Mouse (Mus musculus): ENCODE results near the gene Lgals2. TPM values are rescaled to one million over a fixed set of nuclear protein-coding genes. Genes with fewer than 3 reads are reported as not detected.

The Lgals2 gene
- polyA plus RNA-seq, 1 experiment, result 0.32 TPM

- Histone ChIP-seq H3K36me3 (ENCODE audit: control insufficient read depth, insufficient read depth, low read length) (no peaks in the 10 kb centered on the region), H3K27ac (ENCODE audit: insufficient read depth, low read length) (no peak overlapping the region), H3K27me3 (ENCODE audit: control insufficient read depth, insufficient read depth, low read length) (no peaks in the 10 kb centered on the region), H3K4me1 (ENCODE audit: control insufficient read depth, insufficient read depth, insufficient read length) (no peaks in the 10 kb centered on the region), H3K4me3 (ENCODE audit: extremely low read depth, insufficient read depth, insufficient read length) (no peak overlapping the region)
- 89% methylated on average over 2 of the region's 2 CpGs for WGBS
- DNase-seq (ENCODE audit: low read depth in 1 of 2, low spot score in 2 of 2), result no peak
- TF ChIP-seq CTCF (IDR thresholded peaks at IDR 0.05; ENCODE audit: extremely low read depth, insufficient read depth, insufficient read length, insufficient replicate concordance) (no peak), POLR2A (IDR thresholded peaks at IDR 0.05; ENCODE audit: low read depth, low read length) (no peak)
These were observed 46.3 kb downstream of the Lgals2 start for GRCm38 (mm10) chr15:78808980-78809379.

GRCm38 (mm10) chr15:78807141-78807540, 48.2 kb downstream of the Lgals2 start:
- Histone ChIP-seq H3K27me3 (ENCODE audit: control insufficient read depth, insufficient read depth, low read length) (peaks cover 8% of the 10 kb centered on the region; the same call in 1 of the 2 replicates), H3K4me1 (ENCODE audit: control insufficient read depth, insufficient read depth, insufficient read length) (peaks cover 10% of the 10 kb centered on the region), H3K27ac (ENCODE audit: insufficient read depth, low read length) (no peak overlapping the region), H3K36me3 (ENCODE audit: control insufficient read depth, insufficient read depth, low read length) (no peaks in the 10 kb centered on the region), H3K4me3 (ENCODE audit: extremely low read depth, insufficient read depth, insufficient read length) (no peak overlapping the region)
- TF ChIP-seq POLR2A (IDR thresholded peaks at IDR 0.05; ENCODE audit: low read depth, low read length) (no peak), CTCF (IDR thresholded peaks at IDR 0.05; ENCODE audit: extremely low read depth, insufficient read depth, insufficient read length, insufficient replicate concordance) (no peak)
- 82% methylated on average over 3 of the region's 3 CpGs for WGBS
- DNase-seq (ENCODE audit: low read depth in 1 of 2, low spot score in 2 of 2), result no peak

- Histone ChIP-seq H3K36me3 (ENCODE audit: control insufficient read depth, insufficient read depth, low read length) (no peaks in the 10 kb centered on the region), H3K4me1 (ENCODE audit: control insufficient read depth, insufficient read depth, insufficient read length) (peaks cover 12% of the 10 kb centered on the region), H3K27me3 (ENCODE audit: control insufficient read depth, insufficient read depth, low read length) (peaks cover 10% of the 10 kb centered on the region; the same call in 1 of the 2 replicates), H3K4me3 (ENCODE audit: extremely low read depth, insufficient read depth, insufficient read length) (no peak overlapping the region), H3K27ac (ENCODE audit: insufficient read depth, low read length) (no peak overlapping the region)
- TF ChIP-seq POLR2A (IDR thresholded peaks at IDR 0.05; ENCODE audit: low read depth, low read length) (no peak), CTCF (IDR thresholded peaks at IDR 0.05; ENCODE audit: extremely low read depth, insufficient read depth, insufficient read length, insufficient replicate concordance) (no peak)
- DNase-seq (ENCODE audit: low read depth in 1 of 2, low spot score in 2 of 2), result no peak
- WGBS, result 34% methylated on average over 2 of the region's 2 CpGs
These were observed 48.7 kb downstream of the Lgals2 start for GRCm38 (mm10) chr15:78806614-78807013.

- Histone ChIP-seq H3K4me1 (ENCODE audit: control insufficient read depth, insufficient read depth, insufficient read length) (peaks cover 12% of the 10 kb centered on the region), H3K27me3 (ENCODE audit: control insufficient read depth, insufficient read depth, low read length) (peaks cover 10% of the 10 kb centered on the region; the same call in 1 of the 2 replicates)
- 69% methylated on average over 2 of the region's 2 CpGs for WGBS
These were observed 50.0 kb downstream of the Lgals2 start for GRCm38 (mm10) chr15:78805351-78805750.

GRCm38 (mm10) chr15:78804326-78804725, 51.0 kb downstream of the Lgals2 start:
- TF ChIP-seq POLR2A (IDR thresholded peaks at IDR 0.05; ENCODE audit: low read depth, low read length), result no peak
- TF ChIP-seq CTCF (IDR thresholded peaks at IDR 0.05; ENCODE audit: extremely low read depth, insufficient read depth, insufficient read length, insufficient replicate concordance), result no peak
- Histone ChIP-seq H3K27ac (ENCODE audit: insufficient read depth, low read length) (no peak overlapping the region), H3K27me3 (ENCODE audit: control insufficient read depth, insufficient read depth, low read length) (peaks cover 10% of the 10 kb centered on the region; the same call in 1 of the 2 replicates), H3K36me3 (ENCODE audit: control insufficient read depth, insufficient read depth, low read length) (no peaks in the 10 kb centered on the region), H3K4me1 (ENCODE audit: control insufficient read depth, insufficient read depth, insufficient read length) (peaks cover 12% of the 10 kb centered on the region), H3K4me3 (ENCODE audit: extremely low read depth, insufficient read depth, insufficient read length) (no peak overlapping the region)
- WGBS, result 54% methylated on average over 6 of the region's 6 CpGs
- no peak for DNase-seq (ENCODE audit: low read depth in 1 of 2, low spot score in 2 of 2)

More at GRCm38 (mm10) chr15:78805351-78805750, 50.0 kb downstream of the Lgals2 start:
- Histone ChIP-seq H3K27ac (ENCODE audit: insufficient read depth, low read length) (no peak overlapping the region), H3K36me3 (ENCODE audit: control insufficient read depth, insufficient read depth, low read length) (no peaks in the 10 kb centered on the region), H3K4me3 (ENCODE audit: extremely low read depth, insufficient read depth, insufficient read length) (no peak overlapping the region)
- no peak for DNase-seq (ENCODE audit: low read depth in 1 of 2, low spot score in 2 of 2)
- TF ChIP-seq POLR2A (IDR thresholded peaks at IDR 0.05; ENCODE audit: low read depth, low read length) (no peak), CTCF (IDR thresholded peaks at IDR 0.05; ENCODE audit: extremely low read depth, insufficient read depth, insufficient read length, insufficient replicate concordance) (no peak)

- H3K27ac ChIP-seq (ENCODE audit: insufficient read depth, low read length), result no peak overlapping the region
- H3K27me3 ChIP-seq (ENCODE audit: control insufficient read depth, insufficient read depth, low read length), result peaks cover 10% of the 10 kb centered on the region; the same call in 1 of the 2 replicates
- DNase-seq (ENCODE audit: low read depth in 1 of 2, low spot score in 2 of 2), result no peak
- no peak for TF ChIP-seq CTCF (IDR thresholded peaks at IDR 0.05; ENCODE audit: extremely low read depth, insufficient read depth, insufficient read length, insufficient replicate concordance)
- no peaks in the 10 kb centered on the region for H3K36me3 ChIP-seq (ENCODE audit: control insufficient read depth, insufficient read depth, low read length)
- 42% methylated on average over 8 of the region's 8 CpGs for WGBS
- no peak overlapping the region for H3K4me3 ChIP-seq (ENCODE audit: extremely low read depth, insufficient read depth, insufficient read length)
- peaks cover 12% of the 10 kb centered on the region for H3K4me1 ChIP-seq (ENCODE audit: control insufficient read depth, insufficient read depth, insufficient read length)
These were observed 51.8 kb downstream of the Lgals2 start for GRCm38 (mm10) chr15:78803499-78803900.

GRCm38 (mm10) chr15:78802776-78803391, 52.4 kb downstream of the Lgals2 start, which contains the start of gene Card10:
Gene Card10 (minus strand): TSS chr15:78803042.
- 4% methylated on average over 53 of the region's 70 CpGs for WGBS
- Histone ChIP-seq H3K4me3 (ENCODE audit: extremely low read depth, insufficient read depth, insufficient read length) (peak within 1 kb of the TSS; percentile 61), H3K27ac (ENCODE audit: insufficient read depth, low read length) (peak within 1 kb of the TSS; percentile 33), H3K4me1 (ENCODE audit: control insufficient read depth, insufficient read depth, insufficient read length) (peaks cover 12% of the 10 kb centered on the region), H3K36me3 (ENCODE audit: control insufficient read depth, insufficient read depth, low read length) (no peaks in the 10 kb centered on the region), H3K27me3 (ENCODE audit: control insufficient read depth, insufficient read depth, low read length) (peaks cover 10% of the 10 kb centered on the region; the same call in 1 of the 2 replicates)
- TF ChIP-seq POLR2A (IDR thresholded peaks at IDR 0.05; ENCODE audit: low read depth, low read length) (no peak), CTCF (IDR thresholded peaks at IDR 0.05; ENCODE audit: extremely low read depth, insufficient read depth, insufficient read length, insufficient replicate concordance) (no peak)
- peak in 1 of 2 experiments; percentile 40 for DNase-seq (ENCODE audit: low read depth in 1 of 2, low spot score in 2 of 2)
